Mouse (Mus musculus) myocyte (in vitro differentiated cells): ENCODE data around the gene Vps13d. TPM values are rescaled to one million over a fixed set of nuclear protein-coding genes. Genes with fewer than 3 reads are reported as not detected.

Source experiments
- H3K27me3 ChIP-seq: one replicate; pipeline ENCODE4 v1.6.1; 2011; ENCODE audit not compliant: control insufficient read depth, insufficient read depth, insufficient read length
- H3K36me3 ChIP-seq: one replicate; pipeline ENCODE4 v1.6.1; 2011; ENCODE audit not compliant: control insufficient read depth, insufficient read depth
- H3K4me2 ChIP-seq: one replicate; pipeline ENCODE4 v1.6.1; 2011; ENCODE audit warnings: low read depth, control low read depth
- H3K4me3 ChIP-seq: one replicate; pipeline ENCODE4 v1.5.1; 2011; ENCODE audit warnings: mild to moderate bottlenecking, control low read depth, moderate library complexity
- H3K79me2 ChIP-seq: one replicate; pipeline ENCODE4 v1.6.1; 2011; ENCODE audit not compliant: control insufficient read depth, insufficient read depth
- H3ac ChIP-seq: one replicate; pipeline ENCODE4 v1.6.1; 2011; ENCODE audit not compliant: control insufficient read depth, insufficient read length
- CEBPB ChIP-seq: IDR thresholded peaks from 2 replicates; pipeline ENCODE4 v1.6.1; 2011; ENCODE audit warnings: mild to moderate bottlenecking, moderate library complexity; ENCODE audit not compliant: poor library complexity, insufficient read depth, severe bottlenecking
- E2F4 ChIP-seq: IDR thresholded peaks from one replicate; pipeline ENCODE4 v1.6.1; 2011; ENCODE audit warnings: mild to moderate bottlenecking, control low read depth, moderate library complexity; ENCODE audit not compliant: insufficient read depth
- MAX ChIP-seq: IDR thresholded peaks from one replicate; pipeline ENCODE4 v1.6.1; 2011; ENCODE audit warnings: low read depth, mild to moderate bottlenecking, control low read depth
- MYOD1 ChIP-seq, 3 experiments: IDR thresholded peaks; one replicate each; pipeline ENCODE4 v1.6.1; 2011; ENCODE audit warnings: control low read depth in 2 of 3, low read depth in 2 of 3, mild to moderate bottlenecking in 2 of 3, moderate library complexity in 1 of 3; ENCODE audit not compliant: insufficient read length in 2 of 3, control insufficient read depth in 1 of 3
- MYOG ChIP-seq, 3 experiments: IDR thresholded peaks; one replicate each; pipeline ENCODE4 v1.6.1; 2011; ENCODE audit warnings: control low read depth in 2 of 3, low read depth in 2 of 3, mild to moderate bottlenecking in 2 of 3; ENCODE audit not compliant: insufficient read length in 2 of 3, control insufficient read depth in 1 of 3, insufficient read depth in 1 of 3
- POLR2A ChIP-seq: IDR thresholded peaks from one replicate; pipeline ENCODE4 v1.6.1; 2011; ENCODE audit warnings: low read depth, mild to moderate bottlenecking, control low read depth, moderate library complexity; ENCODE audit not compliant: insufficient read length
- POLR2AphosphoS2 ChIP-seq: IDR thresholded peaks from one replicate; pipeline ENCODE4 v1.6.1; 2011; ENCODE audit warnings: low read depth, control low read depth; ENCODE audit not compliant: insufficient read length
- REST ChIP-seq: IDR thresholded peaks from one replicate; pipeline ENCODE4 v1.6.1; 2011; ENCODE audit warnings: mild to moderate bottlenecking, control low read depth, moderate library complexity; ENCODE audit not compliant: insufficient read depth, insufficient read length
- SRF ChIP-seq: IDR thresholded peaks from one replicate; pipeline ENCODE4 v1.6.1; 2011; ENCODE audit warnings: low read depth; ENCODE audit not compliant: control insufficient read depth, insufficient read length
- TCF12 ChIP-seq: IDR thresholded peaks from one replicate; pipeline ENCODE4 v1.6.1; 2011; ENCODE audit warnings: mild to moderate bottlenecking, control low read depth; ENCODE audit not compliant: poor library complexity, insufficient read depth, severe bottlenecking
- TCF3 ChIP-seq: IDR thresholded peaks from one replicate; pipeline ENCODE4 v1.6.1; 2011; ENCODE audit warnings: low read depth, control low read depth; ENCODE audit not compliant: insufficient read length
- USF1 ChIP-seq: IDR thresholded peaks from one replicate; pipeline ENCODE4 v1.6.1; 2011; ENCODE audit warnings: low read depth, mild to moderate bottlenecking, control low read depth, moderate library complexity
- polyA plus RNA-seq: library from polyadenylated mRNA; unstranded; fragments of >200 nt; fragmentation: generic; extraction: Trizol; gene quantifications from one replicate; pipeline ENCODE4 v1.2.1, GENCODE M21; 2012; ENCODE audit warnings: missing spikeins

Vps13d gene
- polyA plus RNA-seq, 1 experiment = 20.0 TPM

- Histone ChIP-seq H3K4me2 (no peak overlapping the region), H3ac (no peak overlapping the region), H3K4me3 (no peak overlapping the region), H3K79me2 (no peaks in the 10 kb centered on the region), H3K27me3 (no peaks in the 10 kb centered on the region), H3K36me3 (no peaks in the 10 kb centered on the region)
- no peak for TF ChIP-seq POLR2AphosphoS2
- no peak for TF ChIP-seq E2F4
- no peak for TF ChIP-seq TCF12
- TF ChIP-seq MYOD1 (IDR thresholded peaks at IDR 0.05; ENCODE audit: control insufficient read depth in 1 of 3, insufficient read length in 2 of 3, low read depth in 2 of 3) = peak in 1 of 3 experiments; percentile 32
- TF ChIP-seq SRF = peak; percentile 81
- TF ChIP-seq MYOG (IDR thresholded peaks at IDR 0.05; ENCODE audit: control insufficient read depth in 1 of 3, insufficient read depth in 1 of 3, insufficient read length in 2 of 3, low read depth in 2 of 3) = peak in 2 of 3 experiments; percentile 8 to 12
Observed at GRCm38 (mm10) chr4:144947738-144948390, 246.9 kb downstream of the Vps13d start.

- Histone ChIP-seq H3K27me3 (no peaks in the 10 kb centered on the region), H3K36me3 (no peaks in the 10 kb centered on the region)
- no peak for TF ChIP-seq SRF
- TF ChIP-seq MAX = no peak
- no peak for TF ChIP-seq TCF12
Observed at GRCm38 (mm10) chr4:144943273-144943672, 251.5 kb downstream of the Vps13d start.

GRCm38 (mm10) chr4:144942433-144942832 is 252.4 kb downstream of the Vps13d start:
- Histone ChIP-seq H3K4me3 (no peak overlapping the region), H3K79me2 (no peaks in the 10 kb centered on the region), H3K4me2 (no peak overlapping the region), H3K27me3 (no peaks in the 10 kb centered on the region), H3K36me3 (no peaks in the 10 kb centered on the region), H3ac (no peak overlapping the region)
- TF ChIP-seq CEBPB (no peak), TCF12 (no peak), MAX (no peak), E2F4 (no peak), POLR2AphosphoS2 (no peak), TCF3 (no peak), SRF (no peak), MYOG (IDR thresholded peaks at IDR 0.05; ENCODE audit: control insufficient read depth in 1 of 3, insufficient read depth in 1 of 3, insufficient read length in 2 of 3, low read depth in 2 of 3) (no peak), MYOD1 (IDR thresholded peaks at IDR 0.05; ENCODE audit: control insufficient read depth in 1 of 3, insufficient read length in 2 of 3, low read depth in 2 of 3) (no peak), REST (no peak), POLR2A (no peak), USF1 (no peak)

More at GRCm38 (mm10) chr4:144943273-144943672, 251.5 kb downstream of the Vps13d start:
- Histone ChIP-seq H3K79me2 (no peaks in the 10 kb centered on the region), H3ac (no peak overlapping the region), H3K4me2 (no peak overlapping the region), H3K4me3 (no peak overlapping the region)

- no peaks in the 10 kb centered on the region for H3K79me2 ChIP-seq
- H3K36me3 ChIP-seq = no peaks in the 10 kb centered on the region
- TF ChIP-seq POLR2A (no peak), TCF12 (no peak), MYOD1 (IDR thresholded peaks at IDR 0.05; ENCODE audit: control insufficient read depth in 1 of 3, insufficient read length in 2 of 3, low read depth in 2 of 3) (no peak), TCF3 (no peak), REST (no peak), MYOG (IDR thresholded peaks at IDR 0.05; ENCODE audit: control insufficient read depth in 1 of 3, insufficient read depth in 1 of 3, insufficient read length in 2 of 3, low read depth in 2 of 3) (no peak), MAX (no peak), POLR2AphosphoS2 (no peak), SRF (no peak), USF1 (no peak), E2F4 (no peak), CEBPB (no peak)
- H3K4me2 ChIP-seq = no peak overlapping the region
- no peak overlapping the region for H3K4me3 ChIP-seq
- H3ac ChIP-seq = no peak overlapping the region
- H3K27me3 ChIP-seq = no peaks in the 10 kb centered on the region
Observed at GRCm38 (mm10) chr4:144940796-144941462, 253.9 kb downstream of the Vps13d start.

DNA sequence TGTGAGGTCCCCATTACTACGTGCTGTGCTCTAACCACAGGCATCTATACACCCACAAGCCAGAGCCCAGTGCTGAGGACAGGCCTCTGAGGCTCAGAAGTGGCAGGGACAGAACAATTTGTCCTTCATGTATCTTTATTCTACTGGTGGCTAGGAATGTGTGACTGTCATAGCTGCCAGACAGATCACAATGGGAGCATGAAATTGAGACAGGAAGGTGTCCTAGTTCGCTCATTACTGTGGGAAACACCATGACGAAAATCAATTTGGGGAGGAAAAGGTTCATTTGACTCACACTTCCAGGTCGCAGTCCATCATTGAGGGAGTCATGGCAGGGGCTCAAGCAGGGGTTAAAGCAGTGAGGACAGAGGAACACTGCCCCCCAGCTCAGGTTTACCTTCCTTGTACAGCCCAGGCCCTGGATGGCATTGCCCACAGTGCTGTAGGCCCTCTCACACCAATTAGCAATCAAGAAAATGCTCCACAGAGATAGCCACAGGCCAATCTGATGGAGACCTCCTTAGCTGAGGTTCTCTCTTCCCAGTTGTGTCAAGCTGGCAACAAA is 254.9 kb downstream of the Vps13d start:
- Histone ChIP-seq H3K4me2 (no peak overlapping the region), H3K79me2 (no peaks in the 10 kb centered on the region), H3K36me3 (no peaks in the 10 kb centered on the region), H3K4me3 (no peak overlapping the region), H3K27me3 (no peaks in the 10 kb centered on the region), H3ac (no peak overlapping the region)
- TF ChIP-seq E2F4 (no peak), MAX (no peak), POLR2AphosphoS2 (no peak), REST (no peak), SRF (no peak), MYOG (IDR thresholded peaks at IDR 0.05; ENCODE audit: control insufficient read depth in 1 of 3, insufficient read depth in 1 of 3, insufficient read length in 2 of 3, low read depth in 2 of 3) (no peak), CEBPB (no peak), POLR2A (no peak), USF1 (no peak), MYOD1 (IDR thresholded peaks at IDR 0.05; ENCODE audit: control insufficient read depth in 1 of 3, insufficient read length in 2 of 3, low read depth in 2 of 3) (no peak), TCF12 (no peak), TCF3 (no peak)
